Mouse (Mus musculus): ENCODE measurements around the gene Acyp1.

DNA sequence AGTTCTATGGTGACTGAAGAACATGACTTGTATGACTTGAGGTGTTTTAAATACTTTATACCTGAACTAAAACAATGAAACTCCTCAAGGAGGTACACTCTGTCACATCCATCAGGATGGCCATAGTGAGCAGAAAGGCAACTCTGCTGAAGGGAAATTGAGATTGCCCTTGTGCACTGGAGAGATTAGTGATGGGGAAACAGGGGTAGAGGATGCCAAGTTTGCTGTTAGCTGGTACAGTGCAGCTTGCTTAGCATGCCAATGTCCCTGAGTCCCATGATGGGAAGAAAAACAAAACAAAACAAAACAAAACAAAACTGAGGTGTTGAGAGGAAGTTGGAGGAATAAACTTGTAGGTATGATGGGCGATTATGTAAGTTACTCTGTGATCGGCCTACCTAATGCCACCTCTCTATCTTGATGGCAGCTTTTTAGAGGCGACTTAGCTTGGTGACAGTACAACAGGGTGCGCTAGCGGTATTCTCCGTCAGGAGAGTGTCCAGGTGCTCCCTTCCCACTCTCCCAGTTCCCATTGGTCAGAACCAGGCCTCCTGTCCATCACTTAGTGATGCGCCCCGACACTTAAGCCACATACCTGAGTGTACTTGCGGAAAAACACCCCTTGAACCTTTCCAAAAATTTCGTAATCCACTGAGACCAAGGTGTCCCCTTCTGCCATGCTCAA lies 8.7 kb downstream of the Acyp1 start:
- TF ChIP-seq CTCF (IDR thresholded peaks at IDR 0.05; ENCODE audit: insufficient read depth, low read depth, low read length) (no peak), POLR2A (IDR thresholded peaks at IDR 0.05; ENCODE audit: insufficient read depth, low read depth, low read length) (no peak)
